Mouse (Mus musculus): Measurements from ENCODE around the gene Wrnip1.

The Wrnip1 gene

DNA sequence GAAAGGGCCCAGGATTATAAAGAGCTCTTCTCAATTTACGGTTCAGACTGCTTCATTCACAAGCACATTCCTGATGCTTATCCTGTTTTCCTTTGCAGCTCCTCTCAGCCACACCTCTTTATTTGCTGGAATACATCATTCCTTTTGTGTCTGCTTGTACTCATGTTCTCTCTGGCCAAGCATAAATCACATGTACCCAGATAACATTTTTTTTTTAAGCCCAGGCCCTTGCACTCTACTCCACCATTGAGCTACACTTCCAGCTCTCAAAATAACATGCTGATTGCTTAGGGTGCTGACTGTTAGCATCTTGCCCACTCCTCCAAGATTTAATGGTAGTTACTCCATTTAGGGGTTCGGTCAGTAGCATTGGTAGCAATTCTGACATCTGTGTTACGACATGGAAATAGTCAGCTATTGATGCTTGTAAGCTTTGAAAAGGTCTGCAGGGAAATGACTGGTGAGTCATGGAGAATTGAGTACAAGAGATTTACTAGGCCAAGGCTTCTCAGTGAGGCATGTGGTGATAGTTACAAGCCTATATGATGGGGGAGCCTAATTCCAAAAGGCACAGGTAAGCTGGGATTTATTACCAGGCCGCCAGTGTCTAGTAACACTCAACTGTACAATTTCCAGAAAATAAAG lies 2.0 kb downstream of the Wrnip1 start:
- no peak for DNase-seq (ENCODE audit: extremely low read depth, insufficient read length, low spot score)

DNA sequence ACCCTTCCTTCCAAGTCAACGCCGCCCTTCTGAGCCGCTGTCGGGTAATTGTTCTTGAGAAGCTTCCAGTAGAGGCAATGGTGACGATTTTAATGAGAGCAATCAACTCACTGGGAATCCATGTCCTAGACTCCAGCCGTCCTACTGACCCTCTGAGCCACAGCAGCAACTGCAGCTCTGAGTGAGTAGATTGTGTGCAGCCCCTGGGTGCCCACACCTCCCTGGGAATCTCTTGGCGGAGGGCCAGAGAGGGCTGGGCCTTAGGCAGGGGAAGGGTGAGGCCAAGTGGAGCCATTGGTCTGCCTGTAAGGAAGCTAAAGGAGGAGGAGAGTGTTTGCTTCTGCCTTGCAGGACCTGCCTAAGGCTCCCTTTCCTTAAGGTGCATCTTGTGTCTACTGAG lies 5.0 kb downstream of the Wrnip1 start:
- DNase-seq (ENCODE audit: extremely low read depth, insufficient read length, low spot score) = peak; percentile 9

DNA sequence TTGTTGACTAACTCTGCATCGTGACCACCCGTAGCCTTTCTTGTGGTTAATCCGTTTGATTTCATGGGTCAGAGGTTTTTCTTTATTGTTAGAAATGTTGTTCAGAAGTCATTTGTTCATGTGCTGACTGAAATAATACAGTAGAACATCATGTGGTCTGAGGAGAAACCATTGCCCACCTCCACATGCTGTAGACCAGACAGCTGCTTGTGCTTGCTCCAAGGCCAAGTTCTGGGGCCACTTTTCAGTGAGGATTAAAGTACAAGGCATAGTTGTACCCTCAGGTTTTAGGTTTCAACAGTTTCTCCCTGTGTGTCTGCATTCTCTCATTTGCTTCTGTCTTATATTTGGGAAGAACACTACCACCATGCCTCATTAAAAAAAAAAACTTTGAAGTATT lies 5.8 kb downstream of the Wrnip1 start:
- DNase-seq (ENCODE audit: extremely low read depth, insufficient read length, low spot score) = no peak

DNA sequence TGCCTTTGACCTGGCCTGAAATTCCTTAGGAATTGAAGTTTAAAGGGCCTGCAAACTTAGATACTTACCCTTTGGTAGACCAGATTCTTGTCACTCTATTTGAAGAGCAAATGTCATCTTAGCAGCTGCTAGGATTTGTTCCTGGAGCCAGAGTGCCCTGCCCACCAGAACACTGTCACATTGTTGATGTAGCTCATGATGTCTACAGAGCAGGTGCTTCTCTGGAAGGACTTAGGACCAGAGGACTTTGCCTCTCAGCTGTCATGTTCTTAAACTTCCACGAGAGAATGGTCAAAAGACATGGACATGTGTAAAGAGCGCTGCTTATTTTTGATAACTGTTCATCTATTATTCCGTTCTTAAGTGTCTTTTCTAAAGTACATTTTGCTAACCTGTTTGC lies 17.4 kb downstream of the Wrnip1 start:
- no peak for DNase-seq (ENCODE audit: extremely low read depth, insufficient read length, low spot score)

DNA sequence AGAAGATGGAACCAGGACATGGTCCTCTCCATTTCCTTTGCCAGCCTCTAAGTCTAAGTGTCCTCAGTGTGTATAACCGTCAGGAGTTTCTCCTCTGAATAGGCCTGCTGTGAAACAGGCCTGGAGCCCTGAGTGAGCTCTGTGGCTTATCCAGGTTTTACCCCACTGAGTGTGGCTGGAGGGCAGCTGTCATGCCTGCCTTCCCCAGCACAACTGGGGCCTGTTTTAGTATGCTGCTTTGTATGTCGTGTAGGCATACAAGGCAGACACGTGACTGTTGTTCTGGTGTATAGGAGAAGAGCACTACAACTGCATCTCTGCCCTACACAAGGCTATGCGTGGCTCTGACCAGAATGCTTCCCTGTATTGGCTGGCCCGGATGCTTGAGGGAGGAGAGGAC lies 18.1 kb downstream of the Wrnip1 start:
- no peak for DNase-seq (ENCODE audit: extremely low read depth, insufficient read length, low spot score)

- DNase-seq (ENCODE audit: extremely low read depth, insufficient read length, low spot score) = no peak
Observed at GRCm38 (mm10) chr13:32821671-32822070, 19.8 kb downstream of the Wrnip1 start.

- DNase-seq (ENCODE audit: extremely low read depth, insufficient read length, low spot score) = no peak
Observed at GRCm38 (mm10) chr13:32823126-32823525, 21.3 kb downstream of the Wrnip1 start.

DNA sequence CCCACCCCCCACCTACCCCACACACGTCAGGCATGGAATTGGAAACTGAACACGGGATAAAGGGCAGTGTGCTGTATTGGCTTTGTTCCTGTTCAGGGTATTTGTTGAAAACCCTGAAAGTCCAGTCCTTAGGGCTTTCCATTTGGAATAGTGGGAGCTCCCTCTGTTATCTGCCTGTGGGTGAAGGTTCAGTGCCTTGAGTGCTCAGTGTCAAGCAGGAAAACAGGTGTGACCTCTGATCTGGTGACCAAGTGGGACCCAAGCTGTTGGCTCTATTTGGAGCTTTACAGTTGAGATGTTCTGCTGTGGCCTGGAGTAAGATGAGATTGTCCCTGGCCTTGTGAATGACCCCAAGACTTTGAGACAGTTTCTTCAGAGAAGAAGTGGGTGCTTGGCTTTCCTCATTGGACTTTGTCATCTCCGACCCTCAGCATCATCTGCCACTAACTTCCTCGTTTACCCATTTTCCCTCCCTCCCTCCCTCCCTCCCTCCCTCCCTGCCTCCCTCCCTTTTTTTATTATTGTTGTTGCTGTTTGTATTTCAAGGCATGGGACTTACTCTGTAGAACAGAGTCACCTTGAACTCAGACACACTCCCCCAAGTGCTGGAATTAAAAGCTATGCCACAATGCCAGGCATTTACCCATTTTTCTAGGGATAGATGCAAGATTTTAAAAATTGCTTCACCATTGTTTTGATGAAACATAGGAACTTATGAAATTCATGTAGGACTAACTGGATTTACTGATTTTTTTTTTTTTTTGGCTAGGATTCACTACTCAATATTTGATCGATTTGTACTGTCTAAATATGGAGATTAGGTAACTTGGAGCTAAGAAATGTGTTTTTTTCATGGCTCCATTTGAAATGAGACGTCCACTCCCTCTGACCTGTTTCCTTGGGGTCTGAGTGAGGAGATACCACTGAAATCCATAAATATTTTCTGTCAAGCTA lies 22.8 kb downstream of the Wrnip1 start:
- DNase-seq (ENCODE audit: extremely low read depth, insufficient read length, low spot score) = no peak

DNA sequence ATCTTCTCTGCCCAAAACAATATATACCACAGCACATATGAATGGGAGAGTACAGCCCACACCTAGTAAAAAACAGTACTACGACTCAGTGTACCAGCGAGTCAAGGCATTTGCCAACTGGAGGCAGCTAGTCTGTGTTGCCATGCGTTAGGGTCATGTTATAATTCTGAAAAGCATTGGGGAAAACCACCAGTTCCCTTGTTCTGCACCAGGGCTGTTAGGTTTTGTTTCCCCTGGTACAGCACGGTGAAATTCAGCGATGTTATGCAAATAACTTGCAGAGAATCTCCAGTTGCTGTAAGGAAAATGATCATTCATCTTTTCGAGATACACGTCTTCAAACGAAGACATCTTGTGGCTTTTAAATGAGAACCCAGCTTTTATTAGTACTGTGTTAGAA lies 23.7 kb downstream of the Wrnip1 start:
- DNase-seq (ENCODE audit: extremely low read depth, insufficient read length, low spot score) = no peak

DNA sequence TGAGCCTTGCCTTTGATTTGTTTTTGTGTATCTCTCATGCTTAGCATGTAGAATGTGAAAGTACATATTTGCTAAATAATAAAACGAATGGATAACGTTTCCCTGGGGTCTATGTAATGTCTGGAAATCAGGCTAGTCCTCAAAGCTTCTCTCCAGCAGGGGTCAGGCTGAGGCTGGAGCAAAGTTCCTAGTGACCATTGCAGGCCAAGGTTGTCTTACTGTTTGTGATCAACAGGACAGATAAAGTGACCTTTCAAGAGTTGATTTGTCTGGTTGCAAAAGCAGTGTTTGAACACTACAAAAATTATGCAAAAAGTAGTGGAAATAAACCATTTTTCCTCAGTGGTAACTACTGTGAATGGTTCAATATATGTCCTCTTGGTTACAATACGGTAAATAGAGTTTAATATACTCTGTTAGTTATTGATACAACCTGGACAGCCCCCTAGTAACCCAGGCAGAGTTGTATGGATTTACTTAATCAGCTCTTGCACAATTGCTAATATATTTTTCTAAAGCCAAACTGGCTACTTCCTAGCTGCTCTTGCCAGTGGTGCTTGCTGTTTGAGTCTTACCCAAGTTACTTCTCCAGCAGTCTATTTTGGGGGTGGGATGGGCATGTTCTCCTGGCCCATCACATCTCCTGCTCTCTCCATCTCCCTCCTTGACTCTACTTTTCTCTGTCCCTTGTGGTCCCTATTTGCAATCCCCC lies 25.4 kb downstream of the Wrnip1 start:
- DNase-seq (ENCODE audit: extremely low read depth, insufficient read length, low spot score) = no peak

DNA sequence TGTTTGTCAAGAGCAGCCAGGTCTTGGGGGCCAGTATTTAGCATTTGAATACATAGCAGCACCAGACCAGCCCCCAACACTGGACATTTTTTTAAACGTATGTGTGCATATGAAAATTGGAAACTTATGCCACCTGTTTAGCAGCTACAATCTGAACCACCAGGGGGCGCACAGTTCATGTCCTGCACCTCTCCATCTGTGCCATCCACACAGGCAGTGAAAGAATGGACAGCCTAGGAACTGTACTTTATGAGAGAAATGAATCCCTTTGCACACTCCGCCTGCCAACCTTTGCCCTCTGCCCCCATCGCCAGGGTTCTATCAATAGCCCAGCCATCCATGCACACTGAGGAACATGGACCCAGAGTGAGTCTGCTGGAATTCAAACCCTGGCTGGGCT lies 26.1 kb downstream of the Wrnip1 start:
- no peak for DNase-seq (ENCODE audit: extremely low read depth, insufficient read length, low spot score)

DNA sequence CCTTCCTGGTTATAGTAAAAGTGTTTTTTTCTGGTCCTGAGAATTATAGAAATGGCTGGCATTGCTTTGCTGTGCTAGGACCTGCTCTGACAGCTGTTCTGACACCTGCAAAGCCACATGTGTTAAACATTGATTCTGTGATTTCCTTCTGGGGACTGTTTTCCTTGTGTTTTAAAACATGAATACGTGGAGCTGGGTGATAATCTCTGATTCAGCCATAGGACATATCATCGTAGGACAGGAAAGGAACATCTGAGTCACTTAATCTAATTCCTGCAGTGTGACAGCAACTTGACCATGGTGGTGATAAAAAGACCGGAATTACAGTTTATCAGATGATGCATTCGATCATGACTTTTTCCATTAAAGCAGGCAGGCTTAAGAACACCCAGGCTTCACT lies 27.0 kb downstream of the Wrnip1 start:
- no peak for DNase-seq (ENCODE audit: extremely low read depth, insufficient read length, low spot score)

DNA sequence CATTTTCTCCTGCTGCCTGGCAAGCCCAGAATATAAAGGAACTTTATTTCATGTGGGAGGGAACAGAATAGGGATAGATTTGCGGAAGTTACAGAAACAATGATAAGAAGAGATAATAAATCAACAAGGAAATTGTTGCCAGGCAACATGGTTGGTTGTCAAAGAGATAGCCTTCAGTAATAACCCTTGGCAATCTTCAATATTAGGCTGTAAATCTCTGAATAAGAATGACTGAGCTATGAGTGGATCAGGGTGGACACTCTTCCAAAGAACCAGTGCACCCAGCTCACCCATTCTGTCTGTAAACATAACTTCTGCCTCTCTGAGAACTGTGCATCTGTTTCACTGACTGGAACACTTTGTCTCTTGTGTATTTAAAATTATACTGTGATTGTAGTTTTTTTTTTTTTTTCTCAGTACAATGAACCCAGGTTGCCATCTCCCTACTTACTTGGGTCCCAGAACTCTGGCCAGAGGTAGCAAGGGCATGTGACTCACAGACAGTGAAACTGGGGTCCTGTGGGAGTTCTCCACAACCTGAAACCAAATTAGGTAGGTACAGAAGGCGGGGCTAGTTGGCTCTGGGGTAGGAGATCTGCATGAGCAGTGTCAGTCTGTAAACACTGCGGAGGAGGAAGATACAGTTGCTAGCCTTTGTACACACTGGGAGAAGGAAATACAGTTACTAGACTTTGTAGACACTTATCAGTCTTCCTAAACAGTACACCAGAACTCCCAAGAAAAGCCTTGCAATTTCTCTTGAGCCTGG lies 29.9 kb downstream of the Wrnip1 start:
- DNase-seq (ENCODE audit: extremely low read depth, insufficient read length, low spot score) = no peak

- no peak for DNase-seq (ENCODE audit: extremely low read depth, insufficient read length, low spot score)
Observed at GRCm38 (mm10) chr13:32832776-32833175, 30.9 kb downstream of the Wrnip1 start.

GRCm38 (mm10) chr13:32833237-32833636 lies 31.4 kb downstream of the Wrnip1 start:
- no peak for DNase-seq (ENCODE audit: extremely low read depth, insufficient read length, low spot score)

DNA sequence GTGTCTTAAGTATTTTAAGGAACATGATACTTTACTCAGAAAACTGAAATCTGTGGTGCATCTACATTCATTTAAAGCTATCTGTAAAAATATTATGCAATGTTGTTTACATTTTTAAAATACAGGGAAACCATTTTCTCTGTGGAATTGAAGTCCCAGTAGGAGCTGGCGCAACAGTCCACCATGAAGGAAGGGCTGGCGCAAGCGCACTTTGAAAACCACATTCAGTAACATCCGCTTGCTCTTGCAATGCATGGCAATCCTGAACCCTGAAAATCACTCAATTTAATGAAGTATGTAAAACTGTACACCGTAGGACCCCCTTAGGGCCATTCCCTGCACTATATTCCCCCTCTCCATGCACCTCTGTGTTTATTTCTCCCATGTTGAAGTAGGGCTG lies 32.7 kb downstream of the Wrnip1 start:
- DNase-seq (ENCODE audit: extremely low read depth, insufficient read length, low spot score) = no peak

DNA sequence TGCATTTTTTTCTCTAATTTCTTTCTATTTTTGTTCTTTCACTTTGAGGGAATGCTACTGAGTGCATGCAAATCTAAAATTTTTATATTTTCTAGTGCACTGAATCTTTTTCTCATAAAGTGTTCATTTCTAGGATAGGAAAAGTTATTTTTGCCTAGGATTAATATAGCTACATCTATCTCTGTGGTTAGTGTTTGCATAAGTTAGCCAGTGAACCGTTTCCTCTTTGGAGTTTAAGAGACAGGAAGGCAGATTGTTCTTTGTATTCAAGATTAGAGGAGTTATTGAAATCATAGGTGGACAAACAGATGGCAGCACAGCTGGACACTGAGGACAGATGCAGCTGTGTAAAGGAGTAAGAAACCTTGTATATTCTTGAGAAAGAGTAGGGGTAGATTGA lies 37.5 kb downstream of the Wrnip1 start:
- no peak for DNase-seq (ENCODE audit: extremely low read depth, insufficient read length, low spot score)

- no peak for DNase-seq (ENCODE audit: extremely low read depth, insufficient read length, low spot score)
Observed at GRCm38 (mm10) chr13:32841349-32841748, 39.5 kb downstream of the Wrnip1 start.

GRCm38 (mm10) chr13:32846221-32846620 lies 44.4 kb downstream of the Wrnip1 start:
- DNase-seq (ENCODE audit: extremely low read depth, insufficient read length, low spot score) = no peak

DNA sequence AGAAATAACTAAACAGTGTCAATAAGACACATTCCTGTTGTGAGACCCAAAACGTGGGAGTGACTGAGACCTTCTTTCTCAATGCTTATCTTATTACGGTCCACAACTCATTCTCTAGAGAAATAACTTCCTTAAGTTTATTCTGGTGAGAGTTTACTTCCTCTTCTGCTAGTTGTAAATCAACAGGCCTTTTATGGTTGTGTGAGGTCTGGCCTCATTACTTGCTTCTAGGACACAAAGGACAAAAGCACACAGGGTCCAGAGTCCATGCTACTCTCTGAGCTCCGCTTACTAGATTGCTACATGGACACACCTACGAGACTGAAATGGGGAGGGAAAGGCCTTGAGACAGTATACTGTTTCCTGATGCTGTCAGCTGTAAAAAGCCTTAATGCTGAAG lies 47.3 kb downstream of the Wrnip1 start:
- no peak for DNase-seq (ENCODE audit: extremely low read depth, insufficient read length, low spot score)

All from 3134 (cell line).